Mouse (Mus musculus) C2C12 (cell line): ENCODE measurements at regions not wholly inside any gene's neighbourhood (a gene's known extent, or its start where the extent isn't known, plus 50 kb on each side); places are given as distances from the start of the nearest gene placed in this dataset.

Source experiments
- H3K27me3 ChIP-seq: one replicate; pipeline ENCODE4 v1.6.1; 2011; ENCODE audit not compliant: control insufficient read depth, insufficient read depth, insufficient read length
- H3K36me3 ChIP-seq: one replicate; pipeline ENCODE4 v1.6.1; 2011; ENCODE audit not compliant: control insufficient read depth, insufficient read depth
- H3K4me3 ChIP-seq: one replicate; pipeline ENCODE4 v1.5.1; 2011; ENCODE audit warnings: mild to moderate bottlenecking, control low read depth; ENCODE audit not compliant: poor library complexity, insufficient read depth, severe bottlenecking
- H3K79me2 ChIP-seq: one replicate; pipeline ENCODE4 v1.6.1; 2011; ENCODE audit not compliant: control insufficient read depth, insufficient read depth
- H3K79me3 ChIP-seq: one replicate; pipeline ENCODE4 v1.6.1; 2011; ENCODE audit warnings: low read depth, control low read depth
- H3ac ChIP-seq: one replicate; pipeline ENCODE3; 2011; ENCODE audit warnings: low read depth; ENCODE audit not compliant: control insufficient read depth, insufficient read length
- CEBPB ChIP-seq: IDR thresholded peaks from one replicate; pipeline ENCODE4 v1.6.1; 2011; ENCODE audit warnings: low read depth, mild to moderate bottlenecking, control low read depth, moderate library complexity
- CTCF ChIP-seq: IDR thresholded peaks from one replicate; pipeline ENCODE4 v1.5.1; 2011; ENCODE audit not compliant: control insufficient read depth, insufficient read depth, insufficient read length
- FOSL1 ChIP-seq: IDR thresholded peaks from one replicate; pipeline ENCODE4 v1.8.0; 2011; ENCODE audit warnings: mild to moderate bottlenecking, low read length; ENCODE audit not compliant: poor library complexity, insufficient read depth, severe bottlenecking
- MAX ChIP-seq: IDR thresholded peaks from one replicate; pipeline ENCODE4 v1.6.1; 2011; ENCODE audit warnings: mild to moderate bottlenecking, control low read depth
- MYOD1 ChIP-seq: IDR thresholded peaks from one replicate; pipeline ENCODE4 v1.6.1; 2011; ENCODE audit warnings: low read depth; ENCODE audit not compliant: control insufficient read depth, insufficient read length
- MYOG ChIP-seq: IDR thresholded peaks from one replicate; pipeline ENCODE4 v1.6.1; 2011; ENCODE audit not compliant: control insufficient read depth, insufficient read length; ENCODE audit errors: extremely low read depth
- USF1 ChIP-seq: IDR thresholded peaks from one replicate; pipeline ENCODE4 v1.6.1; 2011; ENCODE audit warnings: low read depth, mild to moderate bottlenecking, control low read depth, moderate library complexity

DNA sequence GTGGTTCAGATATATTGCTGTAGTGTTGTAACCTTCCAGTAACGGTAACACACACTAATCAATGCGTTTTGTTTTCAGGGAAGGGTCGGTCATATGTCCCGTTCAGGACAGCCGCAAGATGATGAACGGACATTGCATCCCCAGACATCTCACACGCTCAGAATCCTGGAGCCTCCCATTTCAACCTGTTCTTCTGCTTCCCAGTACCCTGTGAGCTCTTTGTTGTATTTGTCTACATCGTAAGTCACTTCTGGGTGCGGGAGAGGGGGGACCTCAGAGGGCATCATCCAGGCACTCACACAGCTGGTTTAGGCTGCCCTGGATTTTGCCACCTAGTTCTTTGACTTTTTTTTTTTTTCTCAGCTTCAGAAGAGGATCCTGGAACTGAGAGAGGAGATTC, 117.9 kb upstream of the Rtl1 start:
- Histone ChIP-seq H3K27me3 (peaks cover 3% of the 10 kb centered on the region), H3K79me2 (no peaks in the 10 kb centered on the region), H3K79me3 (no peaks in the 10 kb centered on the region), H3K36me3 (no peaks in the 10 kb centered on the region), H3ac (no peak overlapping the region), H3K4me3 (no peak overlapping the region)
- no peak for TF ChIP-seq FOSL1
- no peak for TF ChIP-seq USF1
- TF ChIP-seq MAX, result no peak
- no peak for TF ChIP-seq CEBPB
- no peak for TF ChIP-seq CTCF
- no peak for TF ChIP-seq MYOG
- no peak for TF ChIP-seq MYOD1

DNA sequence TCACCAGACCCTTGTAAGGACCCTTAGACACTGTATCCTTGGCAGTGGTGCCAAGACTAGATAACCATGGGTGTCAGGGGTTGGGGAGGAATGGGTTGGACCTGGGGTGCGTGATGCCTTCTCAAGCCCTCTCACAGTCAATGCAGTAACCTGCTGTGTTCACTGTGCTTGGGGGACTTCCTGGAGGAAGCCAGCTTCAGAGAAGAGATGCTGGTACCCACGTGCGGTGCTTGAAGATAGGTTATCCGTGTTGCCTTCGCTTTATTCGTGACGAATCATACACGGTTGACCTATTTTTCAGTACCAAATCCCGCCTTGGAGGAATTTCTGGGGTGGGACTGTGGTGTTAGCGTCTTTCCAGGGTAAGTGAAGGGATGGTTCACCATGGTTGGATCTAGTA, 138.1 kb upstream of the Rtl1 start:
- no peaks in the 10 kb centered on the region for H3K36me3 ChIP-seq

DNA sequence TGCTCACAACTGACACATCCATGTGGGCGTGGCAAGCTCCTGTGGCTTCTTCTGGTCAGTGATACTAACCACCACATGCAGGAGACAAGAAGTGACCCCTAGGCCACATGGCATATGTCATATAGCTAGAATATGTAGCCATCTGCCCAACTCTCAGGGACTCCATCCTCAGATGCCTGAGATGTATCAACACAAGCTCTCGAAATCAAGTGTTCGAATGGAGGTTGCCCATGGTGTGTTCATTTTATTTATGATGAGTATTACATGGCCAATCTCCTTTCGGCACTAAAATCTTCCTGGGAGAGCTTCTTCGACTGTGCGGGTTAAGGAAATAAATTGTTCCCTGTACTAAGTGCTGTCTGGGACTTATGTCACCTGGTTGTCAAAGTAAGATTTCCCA, 138.8 kb upstream of the Rtl1 start:
- Histone ChIP-seq H3K27me3 (peaks cover 14% of the 10 kb centered on the region), H3K79me2 (no peaks in the 10 kb centered on the region), H3ac (no peak overlapping the region), H3K36me3 (no peaks in the 10 kb centered on the region), H3K79me3 (no peaks in the 10 kb centered on the region), H3K4me3 (no peak overlapping the region)
- TF ChIP-seq MYOG, result no peak
- TF ChIP-seq CEBPB, result no peak
- TF ChIP-seq MAX, result no peak
- TF ChIP-seq MYOD1, result no peak
- TF ChIP-seq FOSL1, result no peak
- no peak for TF ChIP-seq USF1
- no peak for TF ChIP-seq CTCF

More for the DNA sequence above, 138.1 kb upstream of the Rtl1 start:
- Histone ChIP-seq H3K79me3 (no peaks in the 10 kb centered on the region), H3K79me2 (no peaks in the 10 kb centered on the region), H3ac (no peak overlapping the region), H3K4me3 (no peak overlapping the region), H3K27me3 (peaks cover 19% of the 10 kb centered on the region)
- TF ChIP-seq USF1 (no peak), FOSL1 (no peak), MAX (no peak), CEBPB (no peak), CTCF (no peak), MYOG (no peak), MYOD1 (no peak)

DNA sequence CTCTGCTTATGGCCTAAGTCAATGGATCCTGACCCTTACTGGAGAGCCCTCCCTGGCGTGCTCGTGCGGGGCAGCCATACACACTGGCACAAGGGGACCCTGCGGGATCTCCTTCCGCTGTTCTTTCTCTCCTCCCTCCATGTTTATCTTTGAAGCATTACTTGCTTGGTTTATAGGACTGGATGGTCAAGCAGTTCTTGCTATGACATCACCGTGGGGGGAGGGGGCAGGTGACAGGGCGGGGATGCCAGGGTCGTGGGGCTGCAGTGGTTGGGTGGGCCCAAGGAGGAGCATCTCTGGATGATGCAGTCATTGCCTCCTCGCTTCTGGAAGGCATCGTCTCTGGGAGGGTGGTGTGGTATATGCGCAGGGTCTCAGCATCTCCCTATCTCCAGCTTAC, 142.4 kb upstream of the Rtl1 start:
- no peaks in the 10 kb centered on the region for H3K79me3 ChIP-seq
- H3ac ChIP-seq, result no peak overlapping the region
- H3K36me3 ChIP-seq, result no peaks in the 10 kb centered on the region
- peaks cover 7% of the 10 kb centered on the region for H3K27me3 ChIP-seq
- H3K4me3 ChIP-seq, result no peak overlapping the region
- no peaks in the 10 kb centered on the region for H3K79me2 ChIP-seq
- TF ChIP-seq USF1, result no peak
- no peak for TF ChIP-seq FOSL1
- TF ChIP-seq MYOG, result no peak
- TF ChIP-seq CTCF, result no peak
- no peak for TF ChIP-seq MAX
- no peak for TF ChIP-seq CEBPB
- TF ChIP-seq MYOD1, result no peak

DNA sequence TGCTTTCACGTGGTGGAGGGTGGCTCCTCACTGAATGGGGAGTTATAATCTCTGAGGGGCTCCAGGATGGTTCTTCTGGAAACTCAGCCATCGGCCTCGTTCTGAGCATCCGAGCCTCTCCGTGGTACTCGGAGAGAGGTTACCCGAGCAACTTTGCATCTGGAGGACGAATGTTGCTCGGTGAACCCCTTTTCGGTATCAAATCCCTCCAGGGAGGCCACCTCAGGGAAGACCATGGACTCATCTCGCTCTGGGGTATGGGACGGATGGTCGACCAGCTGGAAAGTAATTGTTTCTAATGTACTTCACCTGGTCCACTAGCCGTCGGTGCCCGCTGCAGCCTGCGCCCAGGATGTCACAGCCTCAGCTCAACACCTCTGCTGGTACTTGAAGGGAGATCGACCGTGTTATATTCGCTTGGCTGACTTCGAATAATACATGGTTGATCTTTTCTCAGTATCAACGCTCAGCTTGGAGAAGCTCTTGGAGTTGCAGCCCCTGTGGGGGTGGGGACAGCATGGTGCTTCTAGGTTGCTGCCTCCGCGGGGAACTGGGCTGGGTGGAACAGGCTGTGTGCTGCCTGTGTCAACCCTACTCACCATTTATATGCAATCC, 143.0 kb upstream of the Rtl1 start:
- peaks cover 5% of the 10 kb centered on the region for H3K27me3 ChIP-seq
- no peaks in the 10 kb centered on the region for H3K79me2 ChIP-seq
- H3K79me3 ChIP-seq, result no peaks in the 10 kb centered on the region
- H3ac ChIP-seq, result no peak overlapping the region
- no peak overlapping the region for H3K4me3 ChIP-seq
- no peak for TF ChIP-seq MYOG
- TF ChIP-seq CEBPB, result no peak
- no peak for TF ChIP-seq FOSL1
- no peak for TF ChIP-seq MYOD1
- no peak for TF ChIP-seq CTCF
- no peak for TF ChIP-seq MAX
- no peak for TF ChIP-seq USF1
- H3K36me3 ChIP-seq, result no peaks in the 10 kb centered on the region

DNA sequence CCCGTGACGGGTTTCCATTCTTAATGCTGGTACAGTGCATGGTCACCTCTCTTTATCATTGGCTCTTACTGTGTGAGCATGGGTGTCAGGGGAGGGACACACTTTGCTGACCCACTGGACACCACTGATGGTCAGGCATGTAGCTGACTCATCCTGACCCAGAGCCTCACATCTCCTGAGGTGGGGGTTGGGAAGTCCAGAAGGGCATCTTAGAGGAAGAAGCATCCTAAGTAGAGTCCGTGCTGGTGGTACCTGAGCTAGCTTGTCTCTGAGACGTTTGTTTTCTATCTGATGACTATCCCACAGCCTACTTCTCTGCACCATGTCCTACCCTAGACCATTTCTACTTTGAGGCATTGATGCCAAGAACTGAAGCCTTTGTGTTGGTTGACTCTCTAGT, 144.1 kb upstream of the Rtl1 start:
- TF ChIP-seq FOSL1 (no peak), MAX (no peak), USF1 (no peak), MYOD1 (no peak), CTCF (no peak), CEBPB (no peak), MYOG (no peak)
- H3K36me3 ChIP-seq, result no peaks in the 10 kb centered on the region
- H3K4me3 ChIP-seq, result no peak overlapping the region
- no peak overlapping the region for H3ac ChIP-seq
- H3K79me3 ChIP-seq, result no peaks in the 10 kb centered on the region
- H3K27me3 ChIP-seq, result peaks cover 3% of the 10 kb centered on the region
- no peaks in the 10 kb centered on the region for H3K79me2 ChIP-seq
